Mouse (Mus musculus) bone marrow macrophage, adult 2 months (primary cell): ENCODE results near the gene Rere.
"Not testable (repeated sequence)": the region's sequence is repeated elsewhere in the genome, so short reads cannot be mapped to it uniquely, and the experiment has no call there.

Experiments
- CTCF ChIP-seq: IDR thresholded peaks from 2 replicates; pipeline ENCODE4 v1.5.1; 2012; ENCODE audit warnings: low read depth, mild to moderate bottlenecking, low read length, moderate library complexity
- POLR2A ChIP-seq: IDR thresholded peaks from 2 replicates; pipeline ENCODE4 v1.6.1; 2012; ENCODE audit warnings: mild to moderate bottlenecking, low read depth, low read length, borderline replicate concordance

GRCm38 (mm10) chr4:150513387-150513786 lies 231.9 kb downstream of the Rere start:
- not testable (repeated sequence) for TF ChIP-seq POLR2A, CTCF
